Mouse (Mus musculus) small intestine, adult 2 months (tissue): Measurements from ENCODE around the gene AC161166.1.

Experiments
- CTCF ChIP-seq: fragments of 200-500 bp; IDR thresholded peaks from 2 replicates; pipeline ENCODE4 v1.5.1; 2012; ENCODE audit warnings: low read depth, mild to moderate bottlenecking, control low read depth, inconsistent platforms, low read length, moderate library complexity, mixed read lengths; ENCODE audit not compliant: insufficient replicate concordance, insufficient read length; ENCODE audit errors: extremely low read depth
- POLR2A ChIP-seq: fragments of 200-500 bp; IDR thresholded peaks from 2 replicates; pipeline ENCODE4 v1.6.1; 2012; ENCODE audit warnings: low read depth, mild to moderate bottlenecking, control low read depth, inconsistent platforms, low read length, moderate library complexity

DNA sequence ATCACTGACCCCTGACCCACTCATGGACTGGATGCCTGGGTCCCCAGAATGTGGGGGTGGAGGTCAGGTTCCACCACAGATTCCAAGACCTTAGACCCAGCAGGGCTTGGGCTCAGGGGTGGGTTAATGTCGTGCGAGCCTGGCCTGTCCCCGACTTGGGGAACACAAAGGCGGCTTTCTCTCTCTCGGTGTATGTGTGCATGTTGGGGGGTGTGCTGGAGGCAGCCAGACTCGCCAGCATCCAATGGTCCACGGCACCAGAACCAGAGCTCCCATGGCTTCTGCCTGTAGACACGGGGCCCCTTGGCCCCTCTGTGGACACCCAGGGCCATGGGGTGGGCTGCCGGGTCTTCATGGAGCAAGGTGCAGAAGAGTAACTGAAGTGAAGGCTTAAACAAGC, 26.8 kb downstream of the AC161166.1 start:
- TF ChIP-seq CTCF = no peak
- TF ChIP-seq POLR2A = no peak
